In genomic region chr6:30461755-30462344, GRCm38 (mm10) we compare ENCODE assay signal across 13 mouse cellular contexts. TPM values are rescaled to one million over a fixed set of nuclear protein-coding genes. Genes with fewer than 3 reads are reported as not detected.
DNase-seq lines count a peak whose midpoint lies in the region; ATAC-seq and TF ChIP-seq lines count a peak whose summit lies in the region.
"Had no signal": no experiment of that assay in that cellular context is flagged by ENCODE, and none has a peak within 500 bp of the region (broad histone marks: within the 10 kb centered on the region; RNA-seq: fewer than 3 reads in every experiment).

No protein-coding gene starts in this region.

- DNase-seq in forebrain, embryonic 10.5 days (ENCODE audit: extremely low spot score, low spot score) = no peak
- DNase-seq in forebrain, postnatal 0 days = no peak
- no peak for DNase-seq in lung, embryonic 14.5 days
- DNase-seq in lung, postnatal 10 days = no peak
- no peak for DNase-seq in frontal cortex, postnatal 36 days (ENCODE audit: low spot score in 2 of 2)
- DNase-seq in spleen, postnatal 14 days (ENCODE audit: low spot score in 2 of 2) = no peak
- DNase-seq: heart, adult 11 months; kidney, adult 9 months; lung, postnatal 36 days; right cerebral cortex, postnatal 4 days had no signal

- no peak for ATAC-seq in forebrain, postnatal 0 days
- no peak for ATAC-seq in lung, embryonic 14.5 days (ENCODE audit: insufficient read depth)
- no peak for ATAC-seq in forebrain, embryonic 15.5 days (replicated peaks)
- ATAC-seq in midbrain, embryonic 13.5 days = no peak

- no peak overlapping the region for H3K9ac ChIP-seq in forebrain, postnatal 0 days
- no peak overlapping the region for H3K9ac ChIP-seq in lung, embryonic 14.5 days
- H3K9ac ChIP-seq in forebrain, embryonic 15.5 days (replicated peaks) = 0 out of 2 replicates have a peak overlapping the region, but pooled peaks have one; percentile 69
- H3K9ac ChIP-seq in midbrain, embryonic 13.5 days (replicated peaks) = no peak overlapping the region

- TF ChIP-seq CTCF in forebrain, postnatal 0 days (IDR thresholded peaks at IDR 0.05; ENCODE audit: low read depth) = no peak
- TF ChIP-seq CTCF in lung, embryonic 14.5 days (IDR thresholded peaks at IDR 0.05; ENCODE audit: low read depth) = no peak

- peak overlapping the region; percentile 98 for H3K27ac ChIP-seq in forebrain, embryonic 10.5 days
- H3K27ac ChIP-seq in forebrain, postnatal 0 days (ENCODE audit: low read depth, low read length) = no peak overlapping the region
- peak overlapping the region; percentile 95 for H3K27ac ChIP-seq in lung, embryonic 14.5 days (ENCODE audit: low read depth)
- peak overlapping the region; percentile 97 for H3K27ac ChIP-seq in forebrain, embryonic 15.5 days (replicated peaks)
- H3K27ac ChIP-seq in midbrain, embryonic 13.5 days = peak overlapping the region; percentile 98

- no peaks in the 10 kb centered on the region for H3K9me3 ChIP-seq in forebrain, embryonic 10.5 days
- H3K9me3 ChIP-seq in forebrain, postnatal 0 days (ENCODE audit: low read length) = no peaks in the 10 kb centered on the region
- H3K9me3 ChIP-seq in lung, embryonic 14.5 days (ENCODE audit: low read depth, low read length) = no peaks in the 10 kb centered on the region
- no peaks in the 10 kb centered on the region for H3K9me3 ChIP-seq in forebrain, embryonic 15.5 days
- H3K9me3 ChIP-seq in midbrain, embryonic 13.5 days = no peaks in the 10 kb centered on the region

- H3K4me1 ChIP-seq in forebrain, embryonic 10.5 days = peaks cover 57% of the 10 kb centered on the region
- peaks cover 20% of the 10 kb centered on the region for H3K4me1 ChIP-seq in forebrain, postnatal 0 days (ENCODE audit: insufficient read depth)
- peaks cover 30% of the 10 kb centered on the region for H3K4me1 ChIP-seq in lung, embryonic 14.5 days (ENCODE audit: insufficient read depth)
- peaks cover 31% of the 10 kb centered on the region for H3K4me1 ChIP-seq in forebrain, embryonic 15.5 days
- peaks cover 39% of the 10 kb centered on the region for H3K4me1 ChIP-seq in midbrain, embryonic 13.5 days (replicated peaks)

- H3K36me3 ChIP-seq in forebrain, embryonic 10.5 days (replicated peaks) = 0 out of 2 replicates have a peak, but pooled peaks cover 3% of the 10 kb centered on the region
- H3K36me3 ChIP-seq in forebrain, postnatal 0 days (ENCODE audit: insufficient read depth) = no peaks in the 10 kb centered on the region
- H3K36me3 ChIP-seq in lung, embryonic 14.5 days (ENCODE audit: insufficient read depth) = no peaks in the 10 kb centered on the region
- H3K36me3 ChIP-seq in forebrain, embryonic 15.5 days = no peaks in the 10 kb centered on the region
- no peaks in the 10 kb centered on the region for H3K36me3 ChIP-seq in midbrain, embryonic 13.5 days

- H3K27me3 ChIP-seq in forebrain, embryonic 10.5 days (ENCODE audit: poor library complexity, severe bottlenecking) = peaks cover 18% of the 10 kb centered on the region; the same call in 1 of the 2 replicates
- no peaks in the 10 kb centered on the region for H3K27me3 ChIP-seq in forebrain, postnatal 0 days (ENCODE audit: insufficient read depth, low read length)
- no peaks in the 10 kb centered on the region for H3K27me3 ChIP-seq in lung, embryonic 14.5 days (ENCODE audit: insufficient read depth, low read length)
- no peaks in the 10 kb centered on the region for H3K27me3 ChIP-seq in forebrain, embryonic 15.5 days
- peaks cover 6% of the 10 kb centered on the region; the same call in 1 of the 2 replicates for H3K27me3 ChIP-seq in midbrain, embryonic 13.5 days

- H3K4me2 ChIP-seq in forebrain, postnatal 0 days (ENCODE audit: low read depth) = no peak overlapping the region
- H3K4me2 ChIP-seq in lung, embryonic 14.5 days = no peak overlapping the region
- no peak overlapping the region for H3K4me2 ChIP-seq in forebrain, embryonic 15.5 days (replicated peaks)
- no peak overlapping the region for H3K4me2 ChIP-seq in midbrain, embryonic 13.5 days (replicated peaks)

- WGBS in forebrain, embryonic 10.5 days = 93% methylated on average over 12 of the region's 13 CpGs
- WGBS in forebrain, postnatal 0 days = 84% methylated on average over 13 of the region's 13 CpGs
- 85% methylated on average over 12 of the region's 13 CpGs for WGBS in lung, embryonic 14.5 days
- 92% methylated on average over 13 of the region's 13 CpGs for WGBS in forebrain, embryonic 15.5 days
- 90% methylated on average over 13 of the region's 13 CpGs for WGBS in midbrain, embryonic 13.5 days

- H3K4me3 ChIP-seq in forebrain, embryonic 10.5 days = no peak overlapping the region
- no peak overlapping the region for H3K4me3 ChIP-seq in forebrain, postnatal 0 days (ENCODE audit: low read depth, low read length)
- no peak overlapping the region for H3K4me3 ChIP-seq in lung, embryonic 14.5 days (ENCODE audit: low read depth, low read length)
- H3K4me3 ChIP-seq in forebrain, embryonic 15.5 days = no peak overlapping the region
- H3K4me3 ChIP-seq in midbrain, embryonic 13.5 days (replicated peaks) = no peak overlapping the region
- H3K4me3 ChIP-seq: erythroblast, embryonic 14.5 days had no signal

RNA-seq across cellular contexts. Expression of gene Tmem209, which starts 47.7 kb away (rescaled TPM):
- 54.3 and 56.6 TPM in 2 replicates for polyA plus RNA-seq in forebrain, embryonic 10.5 days (2016; fragmentation: Nextera tagmentation; extraction: Ambion mirVana)
- 44.4 and 49.8 TPM in 2 replicates for total RNA-seq in forebrain, postnatal 0 days (2014; rRNA removed)
- polyA plus RNA-seq in forebrain, postnatal 0 days (2015; fragmentation: Nextera tagmentation; extraction: Ambion mirVana) = 19.7 and 24.2 TPM in 2 replicates
- 43.5 and 44.7 TPM in 2 replicates for polyA plus RNA-seq in lung, embryonic 14.5 days (2014; fragmentation: Nextera tagmentation; extraction: Ambion mirVana)
- polyA plus RNA-seq in forebrain, embryonic 15.5 days (2015; fragmentation: Nextera tagmentation; extraction: Ambion mirVana) = 32.6 and 34.1 TPM in 2 replicates
- 42.0 and 42.1 TPM in 2 replicates for polyA plus RNA-seq in midbrain, embryonic 13.5 days (2015; fragmentation: Nextera tagmentation; extraction: Ambion mirVana)

RNA-seq across cellular contexts. Expression of gene Ssmem1, which starts 47.8 kb away (rescaled TPM):
- polyA plus RNA-seq in forebrain, embryonic 10.5 days (2016; fragmentation: Nextera tagmentation; extraction: Ambion mirVana) = 0.16 and 0.34 TPM in 2 replicates
- 0.95 and 1.4 TPM in 2 replicates for total RNA-seq in forebrain, postnatal 0 days (2014; rRNA removed)
- 0.29 TPM in 1 of 2 replicates, not detected in the other for polyA plus RNA-seq in forebrain, postnatal 0 days (2015; fragmentation: Nextera tagmentation; extraction: Ambion mirVana)
- 0.16 and 0.49 TPM in 2 replicates for polyA plus RNA-seq in lung, embryonic 14.5 days (2014; fragmentation: Nextera tagmentation; extraction: Ambion mirVana)
- polyA plus RNA-seq in forebrain, embryonic 15.5 days (2015; fragmentation: Nextera tagmentation; extraction: Ambion mirVana) = 0.14 TPM in 1 of 2 replicates, not detected in the other
- polyA plus RNA-seq in midbrain, embryonic 13.5 days (2015; fragmentation: Nextera tagmentation; extraction: Ambion mirVana) = 0.31 TPM in 1 of 2 replicates, not detected in the other
- polyA plus RNA-seq: erythroblast, embryonic 14.5 days had no signal
